ENCODE assay signal across 20 mouse cellular contexts in genomic region chr10:18985516-18985915, GRCm38 (mm10). TPM values are rescaled to one million over a fixed set of nuclear protein-coding genes. Genes with fewer than 3 reads are reported as not detected.
DNase-seq lines count a peak whose midpoint lies in the region; ATAC-seq and TF ChIP-seq lines count a peak whose summit lies in the region.
"Had no signal": no experiment of that assay in that cellular context is flagged by ENCODE, and none has a peak within 500 bp of the region (broad histone marks: within the 10 kb centered on the region; RNA-seq: fewer than 3 reads in every experiment).

No protein-coding gene starts in this region.

- TF ChIP-seq CTCF in CH12.LX (conservative IDR thresholded peaks at IDR 0.05 in 1 of 2, IDR thresholded peaks at IDR 0.05 in 1 of 2; ENCODE audit: low read depth in 2 of 2, low read length in 2 of 2), result no peak

- ATAC-seq in forebrain, embryonic 11.5 days (replicated peaks; ENCODE audit: low FRiP score), result no peak
- ATAC-seq: activated CD4-positive, CD25-positive, alpha-beta regulatory T cell, adult 4 months; CD4-positive, CD25-positive, alpha-beta regulatory T cell, adult 4 months; Patski had no signal

- TF ChIP-seq EP300 in CH12.LX (IDR thresholded peaks at IDR 0.05; ENCODE audit: low read length), result no peak

- H3K27ac ChIP-seq in CH12.LX (ENCODE audit: insufficient read depth, low read depth), result peak overlapping the region; percentile 42
- H3K27ac ChIP-seq in forebrain, embryonic 11.5 days (ENCODE audit: low read depth, low read length), result no peak overlapping the region

- H3K27me3 ChIP-seq in CH12.LX (replicated peaks), result no peaks in the 10 kb centered on the region
- H3K27me3 ChIP-seq in forebrain, embryonic 11.5 days (ENCODE audit: control insufficient read depth, insufficient read depth, low read length), result no peaks in the 10 kb centered on the region
- H3K27me3 ChIP-seq: Patski had no signal

- dilution Hi-C loops in CH12.LX (cut with MboI; ENCODE audit: extremely low pct_ligation_motif_present, extremely low pct_unique_long_range_greater_than_20kb, low sequenced_read_pairs), result no loop called here

- no peak overlapping the region for H3K4me3 ChIP-seq in CH12.LX (replicated peaks in 1 of 3; ENCODE audit: low read depth in 2 of 3, low read length in 2 of 3, poor library complexity in 1 of 3)
- no peak overlapping the region for H3K4me3 ChIP-seq in forebrain, embryonic 11.5 days (ENCODE audit: low read depth, low read length)

- no peaks in the 10 kb centered on the region for H3K9me3 ChIP-seq in CH12.LX (replicated peaks; ENCODE audit: low read length)
- H3K9me3 ChIP-seq in forebrain, embryonic 11.5 days (ENCODE audit: control insufficient read depth, low read length), result no peaks in the 10 kb centered on the region
- H3K9me3 ChIP-seq: G1E had no signal

- H3K36me3 ChIP-seq in CH12.LX (replicated peaks in 1 of 2; ENCODE audit: control insufficient read depth in 1 of 2, insufficient read depth in 1 of 2, low read length in 1 of 2), result no peaks in the 10 kb centered on the region
- no peaks in the 10 kb centered on the region for H3K36me3 ChIP-seq in forebrain, embryonic 11.5 days (ENCODE audit: control insufficient read depth, insufficient read depth, low read length)
- H3K36me3 ChIP-seq: G1E had no signal

- H3K4me2 ChIP-seq in CH12.LX (ENCODE audit: insufficient read depth, low read depth, poor library complexity, severe bottlenecking), result peak overlapping the region; percentile 65
- H3K4me2 ChIP-seq in forebrain, embryonic 11.5 days (ENCODE audit: low read depth, low read length, severe bottlenecking), result no peak overlapping the region

- H3K9ac ChIP-seq in CH12.LX (ENCODE audit: insufficient read depth, low read depth), result peak overlapping the region; percentile 30; the same call in 1 of the 2 replicates
- H3K9ac ChIP-seq in forebrain, embryonic 11.5 days (ENCODE audit: low read length), result no peak overlapping the region

- peaks cover 13 to 74% of the 10 kb centered on the region in 2 experiments for H3K4me1 ChIP-seq in CH12.LX (ENCODE audit: control insufficient read depth in 1 of 2, insufficient read depth in 2 of 2)
- 0 out of 2 replicates have a peak, but pooled peaks cover 2% of the 10 kb centered on the region for H3K4me1 ChIP-seq in forebrain, embryonic 11.5 days (replicated peaks; ENCODE audit: control insufficient read depth, insufficient read depth, low read length)

- no peak for TF ChIP-seq RAD21 in CH12.LX (IDR thresholded peaks at IDR 0.05; ENCODE audit: low read depth, low read length)

- in situ Hi-C loops in CH12.LX (cut with MboI; ENCODE audit: low pct_ligation_motif_present, low pct_unique_long_range_greater_than_20kb, low sequenced_read_pairs), result no loop called here

- no peak for TF ChIP-seq POLR2A in CH12.LX (IDR thresholded peaks at IDR 0.05; ENCODE audit: low read depth, low read length)

- WGBS in forebrain, embryonic 11.5 days, result 80% methylated on average over 3 of the region's 3 CpGs

- peak; percentile 53 for DNase-seq in A20 (ENCODE audit: low read depth, low spot score)
- DNase-seq in CH12.LX (ENCODE audit: extremely low read depth), result no peak
- DNase-seq in forebrain, embryonic 11.5 days (ENCODE audit: low spot score), result no peak
- DNase-seq in adrenal gland, postnatal 10 days, result no peak
- DNase-seq: adrenal gland, adult 2 months; adrenal gland, adult 8-10 months; adrenal gland, postnatal 14 days; adrenal gland, postnatal 25 days; adrenal gland, postnatal 36 days; B cell, adult 2 months; cerebellum, adult 11 months; cerebellum, adult 11-12 months; cerebellum, adult 18-20 months; cerebellum, adult 2 months; cerebellum, adult 8-10 months; cerebellum, adult 9-10 months had no signal

- no peaks in the 10 kb centered on the region for H3K79me2 ChIP-seq in CH12.LX (replicated peaks; ENCODE audit: control insufficient read depth, extremely low read depth, insufficient read depth, poor library complexity, severe bottlenecking)

TF ChIP-seq in CH12.LX, 34 proteins besides CTCF, POLR2A, EP300 and RAD21:
- peak; percentile 60; the same call in 1 of the 2 replicates for TF ChIP-seq MAX (IDR thresholded peaks at IDR 0.05; ENCODE audit: low read length)
- peak; percentile 50; the same call in 1 of the 2 replicates for TF ChIP-seq MXI1 (IDR thresholded peaks at IDR 0.05; ENCODE audit: low read depth, low read length)
- TF ChIP-seq MEF2A (IDR thresholded peaks at IDR 0.05; ENCODE audit: borderline replicate concordance, low read depth, low read length), result no peak
- TF ChIP-seq BHLHE40 (IDR thresholded peaks at IDR 0.05; ENCODE audit: low read depth, low read length), result no peak
- no peak for TF ChIP-seq MAZ (IDR thresholded peaks at IDR 0.05; ENCODE audit: low read depth, low read length)
- no peak for TF ChIP-seq ZMIZ1 (IDR thresholded peaks at IDR 0.05; ENCODE audit: low read depth, low read length)
- TF ChIP-seq CHD2 (IDR thresholded peaks at IDR 0.05; ENCODE audit: low read length), result no peak
- no peak for TF ChIP-seq POLR2AphosphoS2 (IDR thresholded peaks at IDR 0.05; ENCODE audit: low read depth, low read length)
- TF ChIP-seq NELFE (IDR thresholded peaks at IDR 0.05; ENCODE audit: low read depth, low read length), result no peak
- no peak for TF ChIP-seq MAFK (IDR thresholded peaks at IDR 0.05; ENCODE audit: insufficient replicate concordance, low read length)
- no peak for TF ChIP-seq ZNF384 (IDR thresholded peaks at IDR 0.05; ENCODE audit: low read depth, low read length)
- peak; percentile 57; the same call in 1 of the 2 replicates for TF ChIP-seq MYC (IDR thresholded peaks at IDR 0.05; ENCODE audit: low read depth, low read length)

RNA-seq across cellular contexts. Expression of gene Tnfaip3, which starts 29.9 kb away (rescaled TPM):
- total RNA-seq in CH12.LX (2012; rRNA removed), result 65.3 and 95.3 TPM in 2 replicates
- total RNA-seq in CH12.LX (2014; rRNA removed), result 38.8 and 51.7 TPM in 2 replicates
- polyA plus RNA-seq in CH12.LX (2012; ENCODE audit: insufficient read length, low read depth), result 21.4 and 24.6 TPM in 2 replicates
- polyA plus RNA-seq in forebrain, embryonic 11.5 days (2014; fragmentation: Nextera tagmentation; extraction: Ambion mirVana), result 1.2 and 1.5 TPM in 2 replicates
- total RNA-seq in adrenal gland, postnatal 10 days (2021), result 1 to 10 TPM; 6.1 to 7.5 TPM

Comparison
In these comparisons a context has a peak if more than half of its experiments do, and no peak if none do; other contexts are left out.
1. RNA of gene Tnfaip3, which starts 29.9 kb away (total RNA-seq): 38.8 to 95.3 TPM in CH12.LX; 6.1 to 7.5 TPM in adrenal gland, postnatal 10 days; every median in the first group is over 4 times any median in the second.